Mouse (Mus musculus) c-Kit-positive CD71-negative TER-119-negative erythroid progenitor cells, embryonic 14.5 days (primary cell): Measurements from ENCODE around the gene Atg10.
"Not testable (repeated sequence)": the region's sequence is repeated elsewhere in the genome, so short reads cannot be mapped to it uniquely, and the experiment has no call there.

Experiments
- DNase-seq: peaks from one replicate; pipeline ENCODE4 v3.0.0-alpha.2; 2013; ENCODE audit warnings: low read depth

Gene Atg10

GRCm38 (mm10) chr13:90933256-90933655 lies 290.5 kb downstream of the Atg10 start:
- no peak for DNase-seq

- DNase-seq: peak; percentile 70
Measured at GRCm38 (mm10) chr13:90929847-90930246, 293.9 kb downstream of the Atg10 start.

DNA sequence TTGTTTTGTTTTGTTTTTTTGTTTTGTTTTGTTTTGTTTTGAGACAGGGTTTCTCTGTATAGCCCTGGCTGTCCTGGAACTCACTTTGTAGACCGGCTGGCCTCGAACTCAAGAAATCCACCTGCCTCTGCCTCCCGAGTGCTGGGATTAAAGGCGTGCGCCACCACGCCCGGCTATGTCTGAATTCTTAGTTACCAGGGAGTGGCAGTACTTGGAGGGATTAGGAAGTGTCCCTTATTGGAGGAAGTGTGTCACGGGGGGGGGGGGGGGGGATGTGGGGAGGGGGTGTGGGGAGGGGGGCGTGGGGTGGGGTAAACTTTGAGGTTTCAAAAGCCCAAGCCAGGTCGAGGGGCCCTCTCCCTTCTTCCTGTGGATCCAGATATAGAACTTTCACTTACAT lies 295.5 kb downstream of the Atg10 start:
- not testable (repeated sequence) for DNase-seq

- DNase-seq: no peak
Measured at GRCm38 (mm10) chr13:90926938-90927633, 296.7 kb downstream of the Atg10 start.

- DNase-seq: no peak
Measured at GRCm38 (mm10) chr13:90926125-90926765, 297.5 kb downstream of the Atg10 start.

- no peak for DNase-seq
Measured at GRCm38 (mm10) chr13:90925191-90925590, 298.6 kb downstream of the Atg10 start.

GRCm38 (mm10) chr13:90924072-90924471 lies 299.7 kb downstream of the Atg10 start:
- DNase-seq: no peak

GRCm38 (mm10) chr13:90923617-90924016 lies 300.2 kb downstream of the Atg10 start:
- not testable (repeated sequence) for DNase-seq

DNA sequence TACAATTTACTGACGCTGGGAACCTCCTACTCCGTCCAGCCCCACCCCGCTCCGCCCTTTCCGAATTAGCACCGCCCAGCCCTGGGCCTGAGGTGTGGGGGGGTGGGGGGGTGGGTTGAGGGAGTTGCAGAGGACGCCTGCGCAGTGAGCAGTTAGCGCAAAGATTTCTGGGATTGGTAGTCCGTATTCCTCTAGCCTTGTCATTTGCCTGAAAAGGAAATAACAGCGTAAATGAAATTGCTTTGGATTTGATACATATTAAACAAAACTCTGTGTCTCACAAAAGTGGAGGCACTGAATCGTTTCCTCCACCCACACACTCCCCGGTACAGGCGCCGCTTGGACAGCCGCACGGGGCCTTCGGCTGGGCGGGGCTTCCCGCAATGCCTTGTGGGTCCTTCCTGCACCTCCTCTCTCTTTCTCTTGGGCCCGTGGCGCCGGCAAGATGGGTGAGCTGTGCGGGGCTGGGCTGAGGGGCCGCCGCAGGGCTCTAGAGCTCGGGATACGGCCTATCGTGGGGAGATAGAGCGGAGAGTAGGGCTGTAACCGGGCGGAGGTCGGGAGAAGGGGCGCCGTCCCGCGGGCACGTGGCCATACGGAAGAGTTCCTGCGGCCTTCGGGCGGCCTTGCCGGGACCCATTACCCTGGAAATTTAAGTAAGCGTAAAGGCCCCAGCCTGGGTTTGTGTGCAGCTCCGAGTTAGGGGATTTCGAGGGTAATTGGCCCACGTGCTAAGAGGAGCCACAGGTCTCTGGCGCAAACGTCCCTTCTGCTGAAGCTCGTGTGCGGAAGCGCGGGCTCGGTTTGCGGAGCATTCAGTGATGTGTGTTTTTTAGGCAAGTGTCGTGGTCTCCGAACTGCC lies 300.8 kb downstream of the Atg10 start, which contains the start of gene Rps23:
TSS of gene Rps23 (plus strand) at position 208 of the 862 bp plus-strand sequence.
- peak; percentile 87 for DNase-seq

DNA sequence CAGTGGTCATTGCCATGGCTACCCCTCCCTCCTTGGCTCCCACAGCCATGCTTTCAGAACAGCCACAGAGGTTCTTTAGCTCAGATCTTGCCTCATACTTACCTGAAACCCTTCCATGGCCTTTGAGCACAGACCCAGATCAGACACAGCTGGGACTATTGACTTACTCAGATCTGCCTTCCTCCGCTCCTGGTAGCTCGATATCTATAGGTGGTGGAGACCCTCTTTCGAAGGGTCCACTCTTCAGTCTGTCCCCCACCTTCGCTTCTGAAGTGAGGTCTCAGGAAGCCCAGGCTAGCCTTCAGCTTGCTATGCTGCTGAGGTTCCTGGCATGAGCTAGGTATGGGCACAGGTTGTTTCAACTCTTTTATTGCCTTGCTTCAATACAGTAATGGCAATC lies 309.0 kb downstream of the Atg10 start:
- no peak for DNase-seq

GRCm38 (mm10) chr13:90913675-90914192 lies 310.0 kb downstream of the Atg10 start:
- DNase-seq: no peak

GRCm38 (mm10) chr13:90912760-90913674 lies 310.8 kb downstream of the Atg10 start:
- DNase-seq: no peak

DNA sequence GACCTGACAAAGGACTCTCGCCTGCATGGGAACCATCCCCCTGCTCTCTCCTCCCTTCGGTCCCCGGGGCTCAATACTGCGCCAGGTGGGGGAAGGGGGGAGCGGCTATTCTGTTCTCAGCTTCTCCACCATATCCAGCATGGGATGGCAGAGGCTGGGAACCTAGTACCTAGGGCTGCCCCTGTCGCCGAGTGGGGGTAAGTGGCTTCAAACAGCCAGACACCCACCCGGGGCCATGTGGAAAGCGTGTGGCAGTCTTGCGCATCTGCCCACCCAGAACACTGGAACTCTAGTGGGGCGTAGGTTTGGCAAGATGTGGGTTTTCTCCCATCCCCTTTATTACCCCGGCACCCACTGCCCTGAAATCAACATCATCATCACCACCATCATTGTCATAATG lies 316.4 kb downstream of the Atg10 start:
- DNase-seq: no peak

- DNase-seq: no peak
Measured at GRCm38 (mm10) chr13:90905176-90905575, 318.6 kb downstream of the Atg10 start, which contains the start of gene Atp6ap1l. Gene Atp6ap1l, minus strand, starts transcription at chr13:90905355.

GRCm38 (mm10) chr13:90896821-90897220 lies 326.9 kb downstream of the Atg10 start:
- DNase-seq: no peak

DNA sequence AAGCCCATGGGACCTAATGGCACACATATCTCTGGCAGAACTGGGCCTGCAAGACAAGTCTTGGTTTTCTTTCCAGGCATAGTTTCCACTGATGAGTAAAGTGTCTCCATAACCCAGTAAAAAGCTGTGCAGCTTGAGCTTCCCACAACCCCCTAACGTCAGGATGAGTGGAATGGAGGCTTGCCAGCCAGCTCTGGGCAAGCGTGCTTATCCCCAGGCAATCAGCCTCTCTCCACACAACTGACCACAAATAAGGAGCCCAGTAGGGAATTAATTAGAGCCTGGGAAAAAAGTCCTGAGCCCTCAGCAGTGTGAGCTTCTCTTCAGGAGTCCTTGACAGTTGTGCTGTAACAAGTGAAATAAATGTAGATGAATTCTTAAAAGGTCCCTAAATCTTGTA lies 327.7 kb downstream of the Atg10 start:
- no peak for DNase-seq

GRCm38 (mm10) chr13:90894819-90895218 lies 328.9 kb downstream of the Atg10 start:
- DNase-seq: no peak

- no peak for DNase-seq
Measured at GRCm38 (mm10) chr13:90890111-90890510, 333.7 kb downstream of the Atg10 start.

GRCm38 (mm10) chr13:90886568-90886983 lies 337.2 kb downstream of the Atg10 start:
- peak; percentile 38 for DNase-seq

DNA sequence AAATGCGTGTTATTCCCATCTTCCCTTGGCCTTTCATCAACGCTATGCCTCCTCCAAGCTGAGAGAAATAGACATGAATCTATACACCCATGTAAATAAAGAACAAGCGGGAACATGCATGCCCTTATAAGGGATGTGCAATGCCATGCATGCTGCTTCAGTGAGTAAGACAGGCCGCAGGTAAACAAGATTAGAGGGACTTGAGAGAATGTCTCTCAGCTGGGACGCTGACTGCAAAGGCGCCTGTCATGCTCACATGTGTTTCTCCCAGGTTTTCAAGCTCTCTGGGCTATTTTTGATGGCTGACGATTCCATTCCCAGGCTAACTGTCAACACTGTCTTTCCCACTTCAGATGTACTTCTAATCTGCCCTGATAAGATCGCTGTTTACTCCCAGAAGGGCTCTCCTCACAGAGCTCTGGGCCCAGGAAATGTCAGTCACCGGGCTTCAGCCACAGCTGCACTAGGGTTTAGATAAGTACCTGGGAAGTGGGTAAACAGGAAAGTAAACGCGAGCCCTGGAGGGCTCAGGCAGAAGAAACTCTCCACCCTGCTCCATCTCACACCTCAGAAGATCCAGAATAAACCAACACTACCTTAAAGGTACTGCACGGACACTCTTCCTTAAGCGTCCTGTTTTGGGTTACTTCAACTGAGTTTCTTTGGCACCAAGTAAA lies 337.8 kb downstream of the Atg10 start:
- DNase-seq: no peak
